Mouse (Mus musculus): ENCODE measurements around the gene Tgfbi. TPM values are rescaled to one million over a fixed set of nuclear protein-coding genes. Genes with fewer than 3 reads are reported as not detected.

Gene Tgfbi
- polyA plus RNA-seq, 1 experiment from 2014 or later, result 101 TPM

DNA sequence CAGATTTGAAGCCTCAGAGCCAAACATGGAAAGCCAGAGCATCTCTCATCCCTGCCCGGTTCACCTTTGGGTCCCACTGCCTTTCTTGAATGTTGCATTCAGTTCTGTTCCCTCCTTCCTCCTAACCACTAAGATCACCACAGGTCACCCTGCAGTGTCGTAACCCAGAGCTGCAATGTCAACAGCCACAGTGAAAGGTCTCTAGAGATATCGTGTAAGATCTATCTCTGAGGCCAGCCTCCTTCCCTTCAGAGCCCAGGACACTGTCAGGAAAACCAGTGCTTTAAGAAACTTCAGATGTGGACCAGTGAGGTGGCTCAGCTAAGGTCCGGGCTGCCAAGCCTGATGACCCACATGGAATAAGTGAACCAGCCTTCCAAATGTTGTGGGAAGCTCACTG, 1.8 kb downstream of the Tgfbi start:
- H3K9me3 ChIP-seq (ENCODE audit: control insufficient read depth), result no peaks in the 10 kb centered on the region
- peak overlapping the region; percentile 94 for H3K4me2 ChIP-seq (replicated peaks; ENCODE audit: low read depth)
- H3K27ac ChIP-seq (ENCODE audit: low read depth, low read length), result no peak overlapping the region
- H3K4me3 ChIP-seq (ENCODE audit: low read depth, low read length), result peak overlapping the region; percentile 52; the same call in 1 of the 2 replicates
- 0 out of 2 replicates have a peak, but pooled peaks cover 3% of the 10 kb centered on the region for H3K36me3 ChIP-seq (ENCODE audit: control insufficient read depth, insufficient read depth)
- WGBS, result 55% methylated on average over 4 of the region's 4 CpGs
- H3K4me1 ChIP-seq (replicated peaks; ENCODE audit: control insufficient read depth, insufficient read depth, low read length), result peaks cover 13% of the 10 kb centered on the region; the same call in 1 of the 2 replicates
- ATAC-seq, result no peak
- no peak overlapping the region for H3K9ac ChIP-seq (ENCODE audit: low read depth, low read length)
- no peaks in the 10 kb centered on the region for H3K27me3 ChIP-seq (replicated peaks; ENCODE audit: control insufficient read depth, insufficient read depth, low read length)
- no peak for TF ChIP-seq CTCF (IDR thresholded peaks at IDR 0.05; ENCODE audit: low read depth)

DNA sequence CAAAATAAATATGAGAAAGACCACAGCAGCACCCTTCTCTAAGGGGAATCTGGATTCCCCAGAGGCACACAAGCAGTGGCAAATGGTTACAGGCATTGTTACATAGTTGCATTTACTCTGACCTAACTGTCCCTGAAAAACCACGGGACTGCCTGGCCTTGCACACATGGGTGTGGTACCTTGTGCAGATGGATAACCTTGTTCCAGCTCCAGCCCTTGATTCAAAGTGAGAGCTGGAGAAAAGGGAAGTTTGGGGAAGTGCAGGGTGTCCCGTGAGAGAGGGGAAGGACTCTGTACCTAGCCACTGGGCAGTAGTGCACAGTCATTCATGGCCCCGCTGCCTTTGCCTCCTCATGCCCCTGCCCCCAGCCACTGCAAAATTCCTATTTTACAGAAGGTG, 2.4 kb downstream of the Tgfbi start:
- Histone ChIP-seq H3K4me2 (replicated peaks; ENCODE audit: low read depth) (peak overlapping the region; percentile 94; the same call in 1 of the 2 replicates), H3K27me3 (replicated peaks; ENCODE audit: control insufficient read depth, insufficient read depth, low read length) (no peaks in the 10 kb centered on the region), H3K9ac (ENCODE audit: low read depth, low read length) (no peak overlapping the region), H3K9me3 (ENCODE audit: control insufficient read depth) (no peaks in the 10 kb centered on the region), H3K27ac (ENCODE audit: low read depth, low read length) (0 out of 2 replicates have a peak overlapping the region, but pooled peaks have one; percentile 4), H3K4me1 (replicated peaks; ENCODE audit: control insufficient read depth, insufficient read depth, low read length) (peaks cover 16% of the 10 kb centered on the region), H3K36me3 (ENCODE audit: control insufficient read depth, insufficient read depth) (0 out of 2 replicates have a peak, but pooled peaks cover 3% of the 10 kb centered on the region), H3K4me3 (ENCODE audit: low read depth, low read length) (no peak overlapping the region)
- ATAC-seq, result 0 out of 2 replicates have a peak, but pooled peaks have one; percentile 12
- 20% methylated on average over 3 of the region's 3 CpGs for whole genome bisulfite sequencing
- TF ChIP-seq CTCF (IDR thresholded peaks at IDR 0.05; ENCODE audit: low read depth), result no peak

DNA sequence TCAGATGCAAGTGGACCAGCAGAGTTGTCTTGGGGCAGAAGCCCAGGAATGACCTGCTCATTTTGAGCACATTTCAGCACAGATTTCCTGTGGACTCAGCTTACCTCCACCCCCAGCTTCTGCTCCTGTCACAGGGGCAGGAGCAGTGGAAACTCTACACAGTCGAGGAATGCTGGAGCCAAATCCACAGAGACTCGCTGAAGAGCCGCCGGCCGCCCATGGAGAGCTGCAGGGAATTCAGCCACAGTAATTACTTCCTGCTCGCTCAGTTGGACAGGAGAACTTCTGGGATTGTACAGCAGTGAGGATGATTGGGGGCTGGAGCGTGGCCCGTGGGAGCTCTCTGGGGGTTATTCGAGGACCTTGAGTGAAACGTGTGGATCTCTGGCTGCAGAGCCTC, 3.0 kb downstream of the Tgfbi start:
- Histone ChIP-seq H3K27me3 (replicated peaks; ENCODE audit: control insufficient read depth, insufficient read depth, low read length) (no peaks in the 10 kb centered on the region), H3K4me2 (replicated peaks; ENCODE audit: low read depth) (peak overlapping the region; percentile 94), H3K36me3 (ENCODE audit: control insufficient read depth, insufficient read depth) (0 out of 2 replicates have a peak, but pooled peaks cover 3% of the 10 kb centered on the region), H3K9me3 (ENCODE audit: control insufficient read depth) (no peaks in the 10 kb centered on the region), H3K9ac (ENCODE audit: low read depth, low read length) (no peak overlapping the region), H3K4me1 (replicated peaks; ENCODE audit: control insufficient read depth, insufficient read depth, low read length) (peaks cover 18% of the 10 kb centered on the region), H3K27ac (ENCODE audit: low read depth, low read length) (0 out of 2 replicates have a peak overlapping the region, but pooled peaks have one; percentile 4), H3K4me3 (ENCODE audit: low read depth, low read length) (no peak overlapping the region)
- no peak for TF ChIP-seq CTCF (IDR thresholded peaks at IDR 0.05; ENCODE audit: low read depth)
- 36% methylated on average over 10 of the region's 10 CpGs for WGBS
- no peak for ATAC-seq

DNA sequence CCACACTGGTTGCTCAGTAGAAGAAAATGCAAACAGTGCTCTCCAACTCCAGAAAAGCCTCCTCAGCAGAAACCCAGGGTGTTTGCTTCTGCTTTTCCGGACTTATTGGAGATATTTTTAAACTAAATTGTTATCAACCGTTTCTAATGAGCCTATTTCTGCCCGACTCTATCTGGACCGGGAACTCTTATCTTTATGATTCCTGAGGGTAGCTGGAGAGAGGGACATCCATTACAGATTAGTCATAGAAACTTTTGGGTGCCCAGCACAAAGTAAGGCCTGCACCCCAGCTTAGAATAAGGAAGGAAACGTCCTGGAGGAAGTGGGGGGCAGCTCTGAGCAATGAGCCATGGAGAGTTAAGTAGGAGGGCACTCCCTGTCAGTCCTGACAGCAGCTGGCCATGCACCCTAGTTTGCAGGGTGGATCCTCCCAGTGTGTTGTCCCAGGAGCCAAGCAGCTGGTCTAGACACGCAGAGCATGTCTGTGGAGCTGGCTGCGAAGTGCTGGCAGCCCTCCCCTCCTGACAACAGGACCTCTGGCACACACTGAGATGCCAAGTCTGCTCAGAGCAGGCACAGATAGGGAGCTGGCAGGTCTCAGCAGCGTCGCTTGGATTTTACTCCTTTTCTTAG, 4.2 kb downstream of the Tgfbi start:
- peaks cover 18% of the 10 kb centered on the region for H3K4me1 ChIP-seq (replicated peaks; ENCODE audit: control insufficient read depth, insufficient read depth, low read length)
- no peak overlapping the region for H3K4me3 ChIP-seq (ENCODE audit: low read depth, low read length)
- 32% methylated on average over 9 of the region's 9 CpGs for WGBS
- no peak overlapping the region for H3K27ac ChIP-seq (ENCODE audit: low read depth, low read length)
- no peak overlapping the region for H3K9ac ChIP-seq (ENCODE audit: low read depth, low read length)
- no peaks in the 10 kb centered on the region for H3K27me3 ChIP-seq (replicated peaks; ENCODE audit: control insufficient read depth, insufficient read depth, low read length)
- TF ChIP-seq CTCF (IDR thresholded peaks at IDR 0.05; ENCODE audit: low read depth), result no peak
- 0 out of 2 replicates have a peak, but pooled peaks cover 3% of the 10 kb centered on the region for H3K36me3 ChIP-seq (ENCODE audit: control insufficient read depth, insufficient read depth)
- H3K9me3 ChIP-seq (ENCODE audit: control insufficient read depth), result no peaks in the 10 kb centered on the region
- H3K4me2 ChIP-seq (replicated peaks; ENCODE audit: low read depth), result no peak overlapping the region; the same call in 1 of the 2 replicates
- no peak for ATAC-seq

DNA sequence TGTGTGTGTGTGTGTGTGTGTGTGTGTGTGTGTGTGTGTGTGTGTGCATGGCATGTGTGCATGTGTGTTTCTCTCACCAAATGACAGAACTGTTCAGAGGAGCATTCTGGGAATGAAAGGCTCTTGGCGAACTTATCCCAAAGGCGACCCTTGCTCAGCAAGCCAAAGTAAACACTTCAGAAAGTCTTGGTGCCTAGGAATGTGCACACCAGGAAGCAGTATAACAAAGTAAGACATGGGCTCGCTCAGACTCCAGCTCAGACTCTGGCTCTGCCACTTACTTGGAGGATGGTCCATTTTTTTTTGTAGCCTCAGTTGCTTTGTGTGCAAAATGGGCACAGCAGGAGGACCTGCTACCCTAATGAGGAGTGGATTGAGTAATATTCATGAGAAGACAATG, 5.4 kb downstream of the Tgfbi start:
- peaks cover 18% of the 10 kb centered on the region for H3K4me1 ChIP-seq (replicated peaks; ENCODE audit: control insufficient read depth, insufficient read depth, low read length)
- H3K9me3 ChIP-seq (ENCODE audit: control insufficient read depth), result no peaks in the 10 kb centered on the region
- no peak overlapping the region for H3K4me2 ChIP-seq (replicated peaks; ENCODE audit: low read depth)
- no peak overlapping the region for H3K4me3 ChIP-seq (ENCODE audit: low read depth, low read length)
- H3K27me3 ChIP-seq (replicated peaks; ENCODE audit: control insufficient read depth, insufficient read depth, low read length), result no peaks in the 10 kb centered on the region
- H3K27ac ChIP-seq (ENCODE audit: low read depth, low read length), result no peak overlapping the region
- no peak for ATAC-seq
- no peak overlapping the region for H3K9ac ChIP-seq (ENCODE audit: low read depth, low read length)
- 0 out of 2 replicates have a peak, but pooled peaks cover 3% of the 10 kb centered on the region for H3K36me3 ChIP-seq (ENCODE audit: control insufficient read depth, insufficient read depth)
- WGBS, result 35% methylated on average over 3 of the region's 3 CpGs
- no peak for TF ChIP-seq CTCF (IDR thresholded peaks at IDR 0.05; ENCODE audit: low read depth)

DNA sequence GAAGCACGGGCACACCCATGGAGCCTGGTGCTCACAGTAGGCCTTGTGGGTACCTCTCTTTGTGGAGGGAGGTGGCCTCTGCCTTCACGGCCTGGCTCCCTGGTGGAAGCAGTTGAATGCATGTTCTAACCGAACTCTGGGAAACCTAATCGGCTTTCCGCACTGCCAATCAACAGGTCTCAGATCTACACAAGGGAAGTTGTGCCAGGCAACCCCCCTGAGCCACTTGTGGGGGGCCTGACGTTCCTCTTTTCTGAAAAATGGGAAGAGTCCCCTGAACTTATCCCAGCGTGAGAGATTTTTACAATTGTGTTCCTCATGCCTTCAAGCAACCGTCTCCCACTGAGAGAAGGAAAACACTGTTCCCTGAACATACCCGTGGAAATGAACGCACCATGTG, 5.9 kb downstream of the Tgfbi start:
- ATAC-seq, result no peak
- 81% methylated on average over 10 of the region's 10 CpGs for WGBS
- 0 out of 2 replicates have a peak, but pooled peaks cover 3% of the 10 kb centered on the region for H3K36me3 ChIP-seq (ENCODE audit: control insufficient read depth, insufficient read depth)
- no peak overlapping the region for H3K4me2 ChIP-seq (replicated peaks; ENCODE audit: low read depth)
- H3K9me3 ChIP-seq (ENCODE audit: control insufficient read depth), result no peaks in the 10 kb centered on the region
- no peak overlapping the region for H3K9ac ChIP-seq (ENCODE audit: low read depth, low read length)
- no peak overlapping the region for H3K4me3 ChIP-seq (ENCODE audit: low read depth, low read length)
- H3K27ac ChIP-seq (ENCODE audit: low read depth, low read length), result no peak overlapping the region
- H3K4me1 ChIP-seq (replicated peaks; ENCODE audit: control insufficient read depth, insufficient read depth, low read length), result peaks cover 18% of the 10 kb centered on the region
- TF ChIP-seq CTCF (IDR thresholded peaks at IDR 0.05; ENCODE audit: low read depth), result no peak
- no peaks in the 10 kb centered on the region for H3K27me3 ChIP-seq (replicated peaks; ENCODE audit: control insufficient read depth, insufficient read depth, low read length)
